Comparison of ENCODE assay signal across 8 mouse cellular contexts in the genomic region with DNA sequence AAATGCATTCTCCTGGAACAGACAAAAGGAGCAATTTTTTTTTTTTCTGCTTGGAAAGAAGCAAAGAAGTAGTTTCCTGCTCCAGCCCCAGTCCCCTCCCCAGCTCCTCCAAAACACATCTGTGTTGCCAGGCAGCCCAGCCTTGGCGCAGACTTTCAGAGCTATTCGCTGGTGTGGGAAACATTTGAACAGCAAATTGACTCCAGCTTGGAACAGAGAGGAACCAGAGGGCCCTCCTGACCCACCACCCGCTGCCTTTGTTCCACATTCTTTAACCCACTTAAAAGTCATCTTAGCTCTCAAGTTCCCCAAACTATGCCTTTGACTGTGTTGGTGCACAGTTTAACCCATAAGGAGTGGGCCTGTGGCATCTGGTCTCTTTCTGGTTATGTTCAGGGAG.
DNase-seq lines count a peak whose midpoint lies in the region; ATAC-seq lines count a peak whose summit lies in the region.

No protein-coding gene starts in this region.

- no peak for ATAC-seq in heart, embryonic 11.5 days (replicated peaks; ENCODE audit: insufficient number of reproducible peaks, low FRiP score, low TSS enrichment)
- ATAC-seq in embryonic facial prominence, embryonic 13.5 days (ENCODE audit: insufficient number of reproducible peaks, insufficient read depth, low FRiP score, low TSS enrichment, low read depth), result peak; percentile 73
- peak; percentile 39; the same call in 1 of the 2 replicates for ATAC-seq in hindbrain, embryonic 13.5 days (ENCODE audit: low FRiP score)
- no peak for ATAC-seq in midbrain, embryonic 12.5 days (ENCODE audit: low FRiP score, low read depth)
- ATAC-seq in inflammation-experienced regulatory T-cells, adult 6 months, result no peak
- ATAC-seq in liver, embryonic 11.5 days (replicated peaks; ENCODE audit: low FRiP score), result no peak
- no peak for ATAC-seq in kidney, embryonic 15.5 days (replicated peaks; ENCODE audit: low FRiP score)

- no peak overlapping the region for H3K4me2 ChIP-seq in heart, embryonic 11.5 days
- H3K4me2 ChIP-seq in embryonic facial prominence, embryonic 13.5 days, result peak overlapping the region; percentile 49
- no peak overlapping the region for H3K4me2 ChIP-seq in hindbrain, embryonic 13.5 days
- H3K4me2 ChIP-seq in midbrain, embryonic 12.5 days (replicated peaks), result 0 out of 2 replicates have a peak overlapping the region, but pooled peaks have one; percentile 3
- H3K4me2 ChIP-seq in liver, embryonic 11.5 days, result no peak overlapping the region
- H3K4me2 ChIP-seq in kidney, embryonic 15.5 days, result no peak overlapping the region

- H3K4me3 ChIP-seq in heart, embryonic 11.5 days (ENCODE audit: low read depth, low read length), result no peak overlapping the region
- no peak overlapping the region for H3K4me3 ChIP-seq in embryonic facial prominence, embryonic 13.5 days
- no peak overlapping the region for H3K4me3 ChIP-seq in hindbrain, embryonic 13.5 days
- no peak overlapping the region for H3K4me3 ChIP-seq in midbrain, embryonic 12.5 days
- H3K4me3 ChIP-seq in liver, embryonic 11.5 days (ENCODE audit: low read depth, low read length), result no peak overlapping the region
- H3K4me3 ChIP-seq in kidney, embryonic 15.5 days (replicated peaks), result no peak overlapping the region

- H3K9ac ChIP-seq in heart, embryonic 11.5 days (ENCODE audit: low read depth, low read length), result no peak overlapping the region
- no peak overlapping the region for H3K9ac ChIP-seq in embryonic facial prominence, embryonic 13.5 days
- no peak overlapping the region for H3K9ac ChIP-seq in hindbrain, embryonic 13.5 days
- no peak overlapping the region for H3K9ac ChIP-seq in midbrain, embryonic 12.5 days (replicated peaks)
- H3K9ac ChIP-seq in liver, embryonic 11.5 days (ENCODE audit: low read depth, low read length), result no peak overlapping the region
- no peak overlapping the region for H3K9ac ChIP-seq in kidney, embryonic 15.5 days

- H3K36me3 ChIP-seq in heart, embryonic 11.5 days (ENCODE audit: control insufficient read depth, insufficient read depth, low read length), result no peaks in the 10 kb centered on the region
- no peaks in the 10 kb centered on the region for H3K36me3 ChIP-seq in embryonic facial prominence, embryonic 13.5 days
- no peaks in the 10 kb centered on the region; the same call in 1 of the 2 replicates for H3K36me3 ChIP-seq in hindbrain, embryonic 13.5 days
- H3K36me3 ChIP-seq in midbrain, embryonic 12.5 days, result no peaks in the 10 kb centered on the region
- H3K36me3 ChIP-seq in liver, embryonic 11.5 days (ENCODE audit: control insufficient read depth, insufficient read depth, low read length), result no peaks in the 10 kb centered on the region
- no peaks in the 10 kb centered on the region for H3K36me3 ChIP-seq in kidney, embryonic 15.5 days

- no peak overlapping the region for H3K27ac ChIP-seq in heart, embryonic 11.5 days (ENCODE audit: low read depth, low read length)
- peak overlapping the region; percentile 91 for H3K27ac ChIP-seq in embryonic facial prominence, embryonic 13.5 days
- peak overlapping the region; percentile 52; the same call in 1 of the 2 replicates for H3K27ac ChIP-seq in hindbrain, embryonic 13.5 days
- peak overlapping the region; percentile 50 for H3K27ac ChIP-seq in midbrain, embryonic 12.5 days (replicated peaks)
- H3K27ac ChIP-seq in liver, embryonic 11.5 days (ENCODE audit: low read depth, low read length), result no peak overlapping the region
- H3K27ac ChIP-seq in kidney, embryonic 15.5 days, result no peak overlapping the region

- WGBS in heart, embryonic 11.5 days (ENCODE audit: insufficient replicate concordance), result 51% methylated on average over 3 of the region's 3 CpGs
- 0% methylated on average over 3 of the region's 3 CpGs for WGBS in embryonic facial prominence, embryonic 13.5 days
- 10% methylated on average over 3 of the region's 3 CpGs for WGBS in hindbrain, embryonic 13.5 days
- WGBS in midbrain, embryonic 12.5 days, result 12% methylated on average over 3 of the region's 3 CpGs
- 48% methylated on average over 3 of the region's 3 CpGs for WGBS in liver, embryonic 11.5 days
- 40% methylated on average over 3 of the region's 3 CpGs for WGBS in kidney, embryonic 15.5 days

- no peaks in the 10 kb centered on the region for H3K27me3 ChIP-seq in heart, embryonic 11.5 days (ENCODE audit: control insufficient read depth, insufficient read depth, low read length)
- no peaks in the 10 kb centered on the region for H3K27me3 ChIP-seq in embryonic facial prominence, embryonic 13.5 days
- H3K27me3 ChIP-seq in hindbrain, embryonic 13.5 days, result 0 out of 2 replicates have a peak, but pooled peaks cover 4% of the 10 kb centered on the region
- H3K27me3 ChIP-seq in midbrain, embryonic 12.5 days, result no peaks in the 10 kb centered on the region; the same call in 1 of the 2 replicates
- H3K27me3 ChIP-seq in liver, embryonic 11.5 days (replicated peaks; ENCODE audit: control insufficient read depth, insufficient read depth, low read length), result no peaks in the 10 kb centered on the region
- H3K27me3 ChIP-seq in kidney, embryonic 15.5 days, result no peaks in the 10 kb centered on the region

- DNase-seq in heart, adult 18-20 months, result peak; percentile 12 to 24
- no peak for DNase-seq in liver, embryonic 11.5 days (ENCODE audit: low spot score)

- H3K9me3 ChIP-seq in heart, embryonic 11.5 days (replicated peaks; ENCODE audit: control insufficient read depth, low read length), result no peaks in the 10 kb centered on the region
- 0 out of 2 replicates have a peak, but pooled peaks cover 4% of the 10 kb centered on the region for H3K9me3 ChIP-seq in embryonic facial prominence, embryonic 13.5 days
- 0 out of 2 replicates have a peak, but pooled peaks cover 4% of the 10 kb centered on the region for H3K9me3 ChIP-seq in hindbrain, embryonic 13.5 days
- H3K9me3 ChIP-seq in midbrain, embryonic 12.5 days, result 0 out of 2 replicates have a peak, but pooled peaks cover 4% of the 10 kb centered on the region
- H3K9me3 ChIP-seq in liver, embryonic 11.5 days (ENCODE audit: control insufficient read depth, low read length), result no peaks in the 10 kb centered on the region
- H3K9me3 ChIP-seq in kidney, embryonic 15.5 days (replicated peaks), result no peaks in the 10 kb centered on the region

- H3K4me1 ChIP-seq in heart, embryonic 11.5 days (ENCODE audit: control insufficient read depth, insufficient read depth, low read length), result no peaks in the 10 kb centered on the region
- H3K4me1 ChIP-seq in embryonic facial prominence, embryonic 13.5 days, result peaks cover 36% of the 10 kb centered on the region
- peaks cover 16% of the 10 kb centered on the region for H3K4me1 ChIP-seq in hindbrain, embryonic 13.5 days (replicated peaks)
- H3K4me1 ChIP-seq in midbrain, embryonic 12.5 days, result peaks cover 14% of the 10 kb centered on the region
- no peaks in the 10 kb centered on the region for H3K4me1 ChIP-seq in liver, embryonic 11.5 days (replicated peaks; ENCODE audit: control insufficient read depth, insufficient read depth, low read length)
- H3K4me1 ChIP-seq in kidney, embryonic 15.5 days, result no peaks in the 10 kb centered on the region

Comparison
In these comparisons a context has a peak if more than half of its experiments do, and no peak if none do; other contexts are left out.
1. ATAC-seq: peak in embryonic facial prominence, embryonic 13.5 days (single experiment) and hindbrain, embryonic 13.5 days (single experiment); none in heart, embryonic 11.5 days (single experiment), midbrain, embryonic 12.5 days (single experiment), inflammation-experienced regulatory T-cells, adult 6 months (single experiment), liver, embryonic 11.5 days (single experiment) and kidney, embryonic 15.5 days (single experiment).
2. H3K27ac ChIP-seq: peak in embryonic facial prominence, embryonic 13.5 days (single experiment), hindbrain, embryonic 13.5 days (single experiment) and midbrain, embryonic 12.5 days (single experiment); none in heart, embryonic 11.5 days (single experiment), liver, embryonic 11.5 days (single experiment) and kidney, embryonic 15.5 days (single experiment).
3. H3K4me2 ChIP-seq: peak in embryonic facial prominence, embryonic 13.5 days (single experiment) and midbrain, embryonic 12.5 days (single experiment); none in heart, embryonic 11.5 days (single experiment), hindbrain, embryonic 13.5 days (single experiment), liver, embryonic 11.5 days (single experiment) and kidney, embryonic 15.5 days (single experiment).